8 mouse cellular contexts compared by ENCODE assay signal in the genomic region with DNA sequence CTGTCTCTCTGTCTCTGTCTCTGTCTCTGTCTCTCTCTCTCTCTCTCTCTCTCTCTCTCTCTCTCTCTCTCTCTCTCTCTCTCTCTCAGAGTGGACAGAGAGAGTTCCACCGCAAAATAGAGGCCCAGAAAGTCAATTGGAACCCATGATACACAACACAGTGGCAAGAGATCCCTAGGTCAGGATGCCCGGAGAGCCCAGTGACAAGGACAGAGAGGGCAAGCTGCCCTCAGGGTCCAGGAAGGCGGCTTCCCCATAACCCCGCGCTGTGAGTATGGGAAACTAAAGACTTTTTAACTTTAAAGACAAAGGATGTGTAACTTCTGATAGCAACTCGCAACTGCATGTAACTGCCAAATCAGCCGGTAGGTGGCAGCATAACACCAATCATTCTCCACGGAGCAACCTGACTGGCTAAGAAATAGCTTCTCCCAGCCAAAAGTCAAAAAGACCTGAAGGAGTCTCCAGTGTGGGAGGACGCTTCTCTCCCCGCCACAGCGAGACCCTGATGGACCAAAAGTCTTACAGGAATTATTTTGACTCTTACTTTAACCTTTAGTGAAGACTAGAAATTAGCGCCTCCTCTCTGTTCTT.
DNase-seq lines count a peak whose midpoint lies in the region; ATAC-seq and TF ChIP-seq lines count a peak whose summit lies in the region.

No protein-coding gene starts in this region.

- no peak overlapping the region for H3K9ac ChIP-seq in ES-Bruce4 (ENCODE audit: low read depth, poor library complexity, severe bottlenecking)
- no peak overlapping the region for H3K9ac ChIP-seq in heart, postnatal 0 days (replicated peaks; ENCODE audit: low read depth, low read length)

- no peaks in the 10 kb centered on the region for H3K36me3 ChIP-seq in ES-Bruce4 (ENCODE audit: control insufficient read depth, insufficient read depth, low read length, poor library complexity, severe bottlenecking)
- no peaks in the 10 kb centered on the region for H3K36me3 ChIP-seq in forebrain, embryonic 10.5 days (replicated peaks)
- no peaks in the 10 kb centered on the region for H3K36me3 ChIP-seq in heart, postnatal 0 days (replicated peaks; ENCODE audit: control insufficient read depth, insufficient read depth, low read length)

- no peaks in the 10 kb centered on the region for H3K4me1 ChIP-seq in ES-Bruce4 (ENCODE audit: control insufficient read depth, insufficient read depth, low read length)
- peaks cover 1% of the 10 kb centered on the region for H3K4me1 ChIP-seq in forebrain, embryonic 10.5 days
- H3K4me1 ChIP-seq in heart, postnatal 0 days (ENCODE audit: control insufficient read depth, insufficient read depth), result no peaks in the 10 kb centered on the region

- H3K9me3 ChIP-seq in ES-Bruce4 (replicated peaks; ENCODE audit: control insufficient read depth, insufficient read depth, low read length, poor library complexity, severe bottlenecking), result no peaks in the 10 kb centered on the region
- no peaks in the 10 kb centered on the region for H3K9me3 ChIP-seq in forebrain, embryonic 10.5 days
- H3K9me3 ChIP-seq in heart, postnatal 0 days (replicated peaks; ENCODE audit: control insufficient read depth, low read length), result no peaks in the 10 kb centered on the region

- WGBS in forebrain, embryonic 10.5 days, result 12% methylated on average over 12 of the region's 12 CpGs
- WGBS in heart, postnatal 0 days, result 11% methylated on average over 12 of the region's 12 CpGs

- H3K4me2 ChIP-seq in heart, postnatal 0 days (ENCODE audit: low read depth, low read length), result no peak overlapping the region

- H3K27me3 ChIP-seq in ES-Bruce4 (ENCODE audit: control insufficient read depth, insufficient read depth, low read length, poor library complexity, severe bottlenecking), result no peaks in the 10 kb centered on the region
- no peaks in the 10 kb centered on the region for H3K27me3 ChIP-seq in forebrain, embryonic 10.5 days (ENCODE audit: poor library complexity, severe bottlenecking)
- H3K27me3 ChIP-seq in heart, postnatal 0 days (ENCODE audit: control insufficient read depth, insufficient read depth, low read length), result no peaks in the 10 kb centered on the region

- no peak overlapping the region for H3K4me3 ChIP-seq in ES-Bruce4 (ENCODE audit: low read depth, low read length)
- H3K4me3 ChIP-seq in forebrain, embryonic 10.5 days, result no peak overlapping the region
- no peak overlapping the region for H3K4me3 ChIP-seq in heart, postnatal 0 days (ENCODE audit: low read depth, low read length)

- TF ChIP-seq EP300 in ES-Bruce4 (IDR thresholded peaks at IDR 0.05; ENCODE audit: insufficient read depth, low read depth, low read length), result no peak
- TF ChIP-seq EP300 in heart, postnatal 0 days (IDR thresholded peaks at IDR 0.05; ENCODE audit: low read depth), result no peak

- peak; percentile 87 for DNase-seq in c-Kit-positive CD71-negative TER-119-negative erythroid progenitor cells, embryonic 14.5 days (ENCODE audit: low read depth)
- DNase-seq in forebrain, embryonic 10.5 days (ENCODE audit: extremely low spot score, low spot score), result peak; percentile 85
- DNase-seq in heart, postnatal 0 days (ENCODE audit: low spot score), result peak; percentile 70
- DNase-seq in kidney, postnatal 4 days, result peak; percentile 93 to 95
- peak; percentile 82 to 83 for DNase-seq in lung, adult 18-20 months
- peak; percentile 54 to 59 for DNase-seq in thymus, adult 18-20 months

- TF ChIP-seq POLR2A in ES-Bruce4 (IDR thresholded peaks at IDR 0.05; ENCODE audit: insufficient read depth, low read length), result no peak

- ATAC-seq in heart, postnatal 0 days (ENCODE audit: insufficient read depth, low read depth), result peak; percentile 15; the same call in 1 of the 2 replicates
- peak; percentile 77 for ATAC-seq in neutrophil, adult 5-6 weeks (ENCODE audit: extremely low read depth, insufficient number of reproducible peaks, low FRiP score, poor library complexity, severe bottlenecking)

- H3K27ac ChIP-seq in ES-Bruce4 (ENCODE audit: insufficient read depth, low read length), result no peak overlapping the region
- no peak overlapping the region for H3K27ac ChIP-seq in forebrain, embryonic 10.5 days
- no peak overlapping the region for H3K27ac ChIP-seq in heart, postnatal 0 days (ENCODE audit: low read depth)

- peak; percentile 46 for TF ChIP-seq CTCF in ES-Bruce4 (IDR thresholded peaks at IDR 0.05; ENCODE audit: low read depth, low read length)
- peak; percentile 84 for TF ChIP-seq CTCF in heart, postnatal 0 days (IDR thresholded peaks at IDR 0.05; ENCODE audit: low read depth)
